Mouse (Mus musculus) hindbrain, embryonic 12.5 days (tissue): Measurements from ENCODE around the gene Enox1. TPM values are rescaled to one million over a fixed set of nuclear protein-coding genes. Genes with fewer than 3 reads are reported as not detected.

Experiments used
- ATAC-seq: fragments of 200-750 bp; cut with Nextera tagmentation; 2 replicates; pipeline ENCODE4 v1.8.0; 2017; ENCODE audit warnings: moderate TSS enrichment; ENCODE audit not compliant: low FRiP score
- H3K27ac ChIP-seq: fragments of 300-500 bp; sonication (generic); 2 replicates; pipeline ENCODE4 v1.5.1; 2016; ENCODE audit warnings: mild to moderate bottlenecking
- H3K27me3 ChIP-seq: fragments of 300-500 bp; sonication (generic); 2 replicates; pipeline ENCODE4 v1.6.1; 2016; ENCODE audit warnings: mild to moderate bottlenecking
- H3K36me3 ChIP-seq: fragments of 300-500 bp; sonication (generic); 2 replicates; pipeline ENCODE4 v1.6.1; 2016; ENCODE audit warnings: mild to moderate bottlenecking
- H3K4me1 ChIP-seq: fragments of 300-500 bp; sonication (generic); 2 replicates; pipeline ENCODE4 v1.6.1; 2016
- H3K4me2 ChIP-seq: fragments of 300-500 bp; sonication (generic); replicated peaks from 2 replicates; pipeline ENCODE4 v1.6.1; 2016; ENCODE audit warnings: mild to moderate bottlenecking
- H3K4me3 ChIP-seq: fragments of 300-500 bp; sonication (generic); 2 replicates; pipeline ENCODE4 v1.5.1; 2016; ENCODE audit warnings: mild to moderate bottlenecking
- H3K9ac ChIP-seq: fragments of 300-500 bp; sonication (generic); 2 replicates; pipeline ENCODE4 v1.6.1; 2016; ENCODE audit warnings: mild to moderate bottlenecking, moderate library complexity
- H3K9me3 ChIP-seq: fragments of 300-500 bp; sonication (generic); replicated peaks from 2 replicates; pipeline ENCODE4 v1.6.1; 2016; ENCODE audit warnings: mild to moderate bottlenecking
- WGBS: fragments of 180-500 bp; shearing (Covaris S2); methylation state at CpG from one replicate; pipeline ENCODE4 v1.1.7; 2016; 5-methylcytosine and 5-hydroxymethylcytosine counted together
- polyA plus RNA-seq: library from polyadenylated mRNA; unstranded; fragments of >200 nt; fragmentation: Nextera tagmentation; extraction: Ambion mirVana; gene quantifications from 2 replicates; pipeline ENCODE4 v1.2.1, GENCODE M21; 2016

Gene Enox1
- polyA plus RNA-seq, 1 experiment from 2014 or later: 36.7 TPM

GRCm38 (mm10) chr14:77632466-77633171 is 476.1 kb downstream of the Enox1 start:
- Histone ChIP-seq H3K27ac (no peak overlapping the region), H3K36me3 (no peaks in the 10 kb centered on the region), H3K4me1 (peaks cover 32% of the 10 kb centered on the region), H3K9ac (no peak overlapping the region), H3K4me2 (no peak overlapping the region), H3K9me3 (no peaks in the 10 kb centered on the region), H3K4me3 (no peak overlapping the region), H3K27me3 (peaks cover 16% of the 10 kb centered on the region)
- no peak for ATAC-seq
- 91% methylated on average over 10 of the region's 10 CpGs for WGBS

DNA sequence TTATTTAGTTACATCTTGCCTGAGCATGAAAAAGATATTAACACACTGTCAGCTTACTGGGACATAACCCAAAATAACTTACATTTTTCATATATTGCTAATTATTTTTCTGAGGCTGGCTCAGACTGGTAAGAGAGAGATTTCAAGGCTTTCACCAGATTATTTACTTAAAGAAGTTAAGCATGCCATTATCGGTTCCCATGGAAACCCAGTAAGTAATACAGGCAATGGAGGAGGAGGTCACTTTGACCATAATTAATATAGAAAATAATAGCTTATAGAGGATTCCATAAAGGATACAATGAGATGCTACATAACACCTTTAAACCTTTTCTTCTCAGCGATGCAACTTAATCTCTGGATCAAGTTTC is 476.6 kb downstream of the Enox1 start:
- Histone ChIP-seq H3K36me3 (no peaks in the 10 kb centered on the region), H3K4me1 (peaks cover 29% of the 10 kb centered on the region), H3K27me3 (peaks cover 16% of the 10 kb centered on the region), H3K27ac (no peak overlapping the region), H3K4me3 (no peak overlapping the region), H3K4me2 (no peak overlapping the region), H3K9ac (no peak overlapping the region), H3K9me3 (no peaks in the 10 kb centered on the region)
- ATAC-seq: no peak
- WGBS: 71% methylated on average over 2 of the region's 2 CpGs

- H3K27me3 ChIP-seq: peaks cover 4% of the 10 kb centered on the region; the same call in 1 of the 2 replicates
- no peak overlapping the region for H3K4me2 ChIP-seq
- peak; percentile 71 for ATAC-seq
- H3K9ac ChIP-seq: no peak overlapping the region
- no peak overlapping the region for H3K4me3 ChIP-seq
- no peaks in the 10 kb centered on the region for H3K36me3 ChIP-seq
- peaks cover 18% of the 10 kb centered on the region for H3K4me1 ChIP-seq
- peak overlapping the region; percentile 9; the same call in 1 of the 2 replicates for H3K27ac ChIP-seq
- WGBS: 9% methylated on average over 6 of the region's 6 CpGs
- H3K9me3 ChIP-seq: no peaks in the 10 kb centered on the region
These were observed 480.4 kb downstream of the Enox1 start for GRCm38 (mm10) chr14:77636931-77637330.

DNA sequence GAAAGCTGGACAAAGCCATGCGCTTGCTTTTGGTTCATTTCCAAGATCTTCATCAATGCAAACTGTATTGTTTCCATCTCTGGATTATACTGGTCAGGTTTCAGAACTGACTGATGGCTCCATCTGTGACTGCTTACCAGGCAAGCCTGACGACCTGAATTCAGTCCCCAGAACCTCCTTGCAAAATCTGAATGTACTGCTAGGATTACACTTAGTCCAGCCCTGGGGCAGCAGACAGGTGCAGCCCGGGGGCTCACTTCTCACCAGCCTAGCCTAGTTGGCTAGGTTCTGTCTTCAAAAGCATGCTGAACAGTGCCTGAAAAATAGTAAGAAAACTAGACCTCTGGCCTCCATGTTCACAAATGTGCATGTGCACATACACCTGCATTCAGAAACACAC is 481.6 kb downstream of the Enox1 start:
- Histone ChIP-seq H3K9me3 (no peaks in the 10 kb centered on the region), H3K27me3 (no peaks in the 10 kb centered on the region), H3K4me1 (peaks cover 23% of the 10 kb centered on the region), H3K4me2 (no peak overlapping the region), H3K4me3 (no peak overlapping the region), H3K9ac (no peak overlapping the region), H3K27ac (no peak overlapping the region), H3K36me3 (no peaks in the 10 kb centered on the region)
- WGBS: 72% methylated on average over 3 of the region's 3 CpGs
- no peak for ATAC-seq

- H3K4me1 ChIP-seq: peaks cover 23% of the 10 kb centered on the region
- H3K9ac ChIP-seq: no peak overlapping the region
- no peak overlapping the region for H3K4me2 ChIP-seq
- WGBS: 85% methylated on average over 3 of the region's 3 CpGs
- H3K27ac ChIP-seq: no peak overlapping the region
- no peak overlapping the region for H3K4me3 ChIP-seq
- H3K36me3 ChIP-seq: no peaks in the 10 kb centered on the region
- no peaks in the 10 kb centered on the region for H3K27me3 ChIP-seq
- no peaks in the 10 kb centered on the region for H3K9me3 ChIP-seq
- no peak for ATAC-seq
These were observed 482.1 kb downstream of the Enox1 start for GRCm38 (mm10) chr14:77638616-77639015.

DNA sequence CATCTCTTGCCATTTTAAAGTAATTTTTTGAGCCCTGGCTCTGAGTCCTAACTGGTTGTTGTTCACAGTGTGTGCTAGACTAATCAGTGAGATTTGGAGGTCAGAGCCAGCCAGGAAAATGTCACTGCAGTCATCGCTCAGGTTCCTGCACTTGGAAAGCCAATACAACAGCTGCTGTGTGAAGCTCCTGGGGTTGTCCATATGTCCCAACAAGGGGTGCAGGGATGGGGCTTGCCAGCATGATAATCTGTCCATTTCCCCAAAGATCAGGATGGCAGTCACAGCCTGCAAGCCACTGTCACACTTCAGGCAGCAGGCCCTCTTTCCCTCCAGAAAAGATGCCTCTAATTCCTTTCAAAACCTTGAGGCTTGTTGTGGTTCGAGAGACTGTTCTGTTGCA is 483.0 kb downstream of the Enox1 start:
- Histone ChIP-seq H3K36me3 (no peaks in the 10 kb centered on the region), H3K27ac (no peak overlapping the region)

DNA sequence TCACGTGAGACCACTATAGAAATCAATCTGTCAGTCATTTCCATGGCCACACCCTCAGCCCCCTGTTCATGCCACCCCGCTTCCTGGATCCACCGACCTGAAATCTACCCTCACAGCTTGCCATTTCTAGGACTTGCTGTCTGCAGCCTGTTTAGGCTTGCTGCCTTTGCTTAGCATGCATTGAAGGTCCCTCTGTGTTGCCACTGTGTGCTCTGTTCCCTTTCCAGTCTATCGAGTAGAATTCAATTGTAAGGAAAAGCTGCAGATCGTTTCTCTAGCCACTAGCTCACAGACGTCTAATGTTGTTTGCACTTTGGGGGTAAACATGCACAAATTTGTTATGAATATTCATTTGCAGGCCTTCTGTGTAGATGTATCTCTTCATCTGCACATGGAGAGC is 485.8 kb downstream of the Enox1 start:
- peaks cover 10% of the 10 kb centered on the region for H3K4me1 ChIP-seq
- H3K4me3 ChIP-seq: no peak overlapping the region
- H3K27me3 ChIP-seq: no peaks in the 10 kb centered on the region
- no peak overlapping the region for H3K4me2 ChIP-seq
- no peak overlapping the region for H3K9ac ChIP-seq
- H3K27ac ChIP-seq: no peak overlapping the region
- no peaks in the 10 kb centered on the region for H3K9me3 ChIP-seq
- WGBS: 71% methylated on average over 6 of the region's 6 CpGs
- ATAC-seq: no peak
- H3K36me3 ChIP-seq: no peaks in the 10 kb centered on the region

More for the DNA sequence above, 483.0 kb downstream of the Enox1 start:
- Histone ChIP-seq H3K27me3 (no peaks in the 10 kb centered on the region), H3K4me2 (no peak overlapping the region), H3K4me1 (peaks cover 23% of the 10 kb centered on the region), H3K4me3 (no peak overlapping the region), H3K9me3 (no peaks in the 10 kb centered on the region), H3K9ac (no peak overlapping the region)
- 60% methylated on average over 2 of the region's 2 CpGs for WGBS
- ATAC-seq: no peak

GRCm38 (mm10) chr14:77646196-77646595 is 489.6 kb downstream of the Enox1 start:
- no peak overlapping the region for H3K4me2 ChIP-seq
- WGBS: 94% methylated on average over 2 of the region's 2 CpGs
- H3K27me3 ChIP-seq: no peaks in the 10 kb centered on the region

DNA sequence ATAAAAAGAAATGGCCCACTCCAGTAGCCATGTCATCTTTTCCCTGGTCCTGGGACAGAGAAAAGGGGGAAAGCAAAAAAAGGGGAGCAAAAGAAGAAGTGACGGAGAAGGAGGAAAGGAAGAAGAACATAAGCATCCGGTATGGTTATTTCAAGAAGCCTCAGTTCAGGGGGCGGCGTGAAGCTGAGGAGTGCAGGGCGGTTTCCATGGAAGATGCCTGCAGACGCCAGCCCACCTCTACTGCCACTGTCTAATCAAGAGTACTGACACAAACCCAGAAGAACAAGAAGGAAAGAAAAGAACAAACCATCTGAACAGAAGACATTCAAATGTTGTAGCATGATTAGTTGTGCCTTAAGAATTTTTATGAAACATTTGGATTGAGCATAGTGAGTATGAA is 490.5 kb downstream of the Enox1 start:
- no peak overlapping the region for H3K4me2 ChIP-seq
- WGBS: 94% methylated on average over 6 of the region's 6 CpGs
- no peak overlapping the region for H3K4me3 ChIP-seq
- no peak overlapping the region for H3K9ac ChIP-seq
- H3K27me3 ChIP-seq: no peaks in the 10 kb centered on the region
- ATAC-seq: no peak
- H3K9me3 ChIP-seq: no peaks in the 10 kb centered on the region
- peaks cover 24% of the 10 kb centered on the region for H3K4me1 ChIP-seq
- H3K36me3 ChIP-seq: no peaks in the 10 kb centered on the region
- no peak overlapping the region for H3K27ac ChIP-seq

More at GRCm38 (mm10) chr14:77646196-77646595, 489.6 kb downstream of the Enox1 start:
- Histone ChIP-seq H3K4me3 (no peak overlapping the region), H3K4me1 (peaks cover 28% of the 10 kb centered on the region), H3K27ac (no peak overlapping the region), H3K36me3 (no peaks in the 10 kb centered on the region), H3K9ac (no peak overlapping the region), H3K9me3 (no peaks in the 10 kb centered on the region)
- ATAC-seq: no peak

DNA sequence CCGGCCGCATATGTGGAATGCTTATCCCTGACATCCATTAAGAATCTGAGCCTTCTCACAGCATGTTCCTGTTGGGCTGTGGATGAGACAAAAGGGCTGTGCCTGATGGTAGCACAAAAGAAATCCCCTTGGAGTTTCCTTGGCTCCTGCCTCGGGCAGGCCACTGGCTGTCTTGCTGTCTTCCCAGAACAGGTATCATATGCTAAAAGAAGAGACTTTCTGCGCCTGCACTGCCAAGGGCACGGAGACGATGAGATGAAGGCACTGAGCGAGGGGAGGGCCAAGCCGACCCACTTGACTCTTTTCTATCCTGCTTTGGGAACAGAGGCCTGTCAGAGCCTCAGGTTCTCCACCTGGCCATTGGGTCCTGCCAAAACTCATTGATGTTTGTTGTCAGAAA is 491.7 kb downstream of the Enox1 start:
- H3K4me3 ChIP-seq: no peak overlapping the region
- H3K36me3 ChIP-seq: no peaks in the 10 kb centered on the region
- H3K9ac ChIP-seq: no peak overlapping the region
- no peak for ATAC-seq
- no peak overlapping the region for H3K27ac ChIP-seq
- no peaks in the 10 kb centered on the region for H3K9me3 ChIP-seq
- 65% methylated on average over 8 of the region's 8 CpGs for WGBS
- no peaks in the 10 kb centered on the region for H3K27me3 ChIP-seq
- peaks cover 22% of the 10 kb centered on the region for H3K4me1 ChIP-seq
- no peak overlapping the region for H3K4me2 ChIP-seq

DNA sequence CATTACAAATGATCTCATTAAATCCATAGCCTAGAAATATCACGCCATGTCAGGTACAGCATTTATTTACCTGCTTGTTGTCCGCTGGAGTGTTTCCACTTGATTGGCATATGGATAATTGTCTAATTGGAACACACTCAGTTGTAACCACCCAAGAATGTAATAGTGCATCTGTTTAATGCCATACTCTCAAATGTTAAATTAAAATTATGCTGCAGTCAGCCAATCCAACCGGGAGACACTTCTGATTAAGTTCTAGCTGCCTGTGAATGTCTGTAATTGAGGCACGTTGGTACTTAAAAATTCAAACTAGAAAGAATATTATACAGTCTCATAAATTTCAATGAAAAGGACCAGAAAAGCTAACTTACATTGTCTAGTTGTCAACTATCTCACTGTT is 502.2 kb downstream of the Enox1 start:
- Histone ChIP-seq H3K36me3 (no peaks in the 10 kb centered on the region), H3K4me2 (no peak overlapping the region), H3K4me3 (no peak overlapping the region), H3K27me3 (no peaks in the 10 kb centered on the region), H3K9ac (no peak overlapping the region), H3K27ac (no peak overlapping the region), H3K4me1 (peaks cover 13% of the 10 kb centered on the region), H3K9me3 (no peaks in the 10 kb centered on the region)
- WGBS: 78% methylated on average over 4 of the region's 4 CpGs
- no peak for ATAC-seq

DNA sequence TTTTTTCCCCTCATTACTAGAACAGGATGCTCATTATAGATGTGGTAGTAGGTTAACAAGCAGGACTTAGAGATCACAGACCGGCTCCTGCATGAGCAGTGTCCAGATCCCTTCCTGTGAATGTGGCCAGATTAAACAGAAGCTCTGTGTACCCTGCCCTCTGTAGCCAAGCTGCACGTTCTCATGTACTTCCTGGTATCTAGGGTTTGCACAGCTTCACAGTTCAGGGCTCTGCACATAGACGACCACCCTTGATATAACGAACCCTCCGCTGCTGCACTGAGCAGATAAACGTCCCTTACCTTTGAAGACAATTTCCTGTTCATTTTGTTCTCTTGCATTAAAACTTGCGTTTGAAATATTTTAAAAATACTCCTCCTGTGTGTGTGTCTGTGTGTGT is 505.7 kb downstream of the Enox1 start:
- WGBS: 82% methylated on average over 7 of the region's 7 CpGs
- no peaks in the 10 kb centered on the region for H3K27me3 ChIP-seq
- H3K27ac ChIP-seq: no peak overlapping the region
- H3K9me3 ChIP-seq: no peaks in the 10 kb centered on the region
- no peak overlapping the region for H3K4me2 ChIP-seq
- H3K4me1 ChIP-seq: peaks cover 7% of the 10 kb centered on the region; the same call in 1 of the 2 replicates
- H3K4me3 ChIP-seq: no peak overlapping the region
- ATAC-seq: no peak
- H3K36me3 ChIP-seq: no peaks in the 10 kb centered on the region
- no peak overlapping the region for H3K9ac ChIP-seq

- Histone ChIP-seq H3K9me3 (no peaks in the 10 kb centered on the region), H3K27me3 (no peaks in the 10 kb centered on the region), H3K4me2 (no peak overlapping the region), H3K36me3 (no peaks in the 10 kb centered on the region), H3K9ac (no peak overlapping the region), H3K4me1 (peaks cover 7% of the 10 kb centered on the region; the same call in 1 of the 2 replicates), H3K4me3 (no peak overlapping the region), H3K27ac (no peak overlapping the region)
- 80% methylated on average over 8 of the region's 8 CpGs for WGBS
- ATAC-seq: no peak
These were observed 506.4 kb downstream of the Enox1 start for GRCm38 (mm10) chr14:77662994-77663393.
